Mouse (Mus musculus): ENCODE measurements around the gene Prune2. TPM values are rescaled to one million over a fixed set of nuclear protein-coding genes. Genes with fewer than 3 reads are reported as not detected.

Prune2 gene
- total and polyA plus RNA-seq, 3 experiments, result not detected

DNA sequence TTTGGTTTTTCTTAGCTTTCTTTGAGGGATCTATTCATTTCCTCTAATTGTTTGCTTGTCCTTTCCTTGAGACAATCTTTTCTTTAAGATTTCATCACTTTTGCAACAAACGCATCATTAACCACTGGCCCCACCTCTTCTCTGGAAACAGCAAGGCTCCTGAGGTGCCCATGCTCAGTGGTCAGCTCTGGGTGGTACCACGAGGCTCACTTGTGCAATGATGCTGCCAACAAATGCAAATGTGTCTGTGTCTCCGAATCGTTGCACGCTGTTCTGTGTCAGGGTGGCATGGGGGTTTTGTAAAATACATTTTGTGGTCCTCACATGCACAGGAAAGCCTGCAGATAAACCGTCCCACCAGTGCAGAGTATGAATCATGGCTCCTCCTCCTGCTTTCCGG is 194.1 kb downstream of the Prune2 start:
- Histone ChIP-seq H3K9ac (ENCODE audit: control insufficient read depth, low read depth, low read length, poor library complexity, severe bottlenecking) (no peak overlapping the region), H3K9me3 (replicated peaks; ENCODE audit: insufficient read depth, low read length) (no peaks in the 10 kb centered on the region), H3K79me2 (ENCODE audit: control insufficient read depth, insufficient read depth, low read length, poor library complexity) (no peaks in the 10 kb centered on the region), H3K27me3 (ENCODE audit: control insufficient read depth in 1 of 2, insufficient read depth in 2 of 2, low read length in 2 of 2) (no peaks in the 10 kb centered on the region), H3K27ac (ENCODE audit: control insufficient read depth, low read depth, low read length) (no peak overlapping the region), H3K4me1 (ENCODE audit: control insufficient read depth in 1 of 2, insufficient read depth in 2 of 2, low read length in 2 of 2) (no peaks in the 10 kb centered on the region), H3K36me3 (ENCODE audit: control insufficient read depth in 1 of 2, insufficient read depth in 2 of 2, low read length in 2 of 2) (no peaks in the 10 kb centered on the region), H3K4me3 (ENCODE audit: control insufficient read depth in 1 of 2, insufficient read depth in 1 of 2, low read depth in 2 of 2, low read length in 2 of 2) (no peak overlapping the region)
- DNase-seq (ENCODE audit: low read depth, low spot score), result no peak
- TF ChIP-seq GABPA (IDR thresholded peaks at IDR 0.05; ENCODE audit: low read depth, low read length) (no peak), POLR2AphosphoS2 (IDR thresholded peaks at IDR 0.05; ENCODE audit: low read length) (no peak), BHLHE40 (IDR thresholded peaks at IDR 0.05; ENCODE audit: borderline replicate concordance, low read depth, low read length) (no peak), MYC (IDR thresholded peaks at IDR 0.05; ENCODE audit: low read depth, low read length) (no peak), NRF1 (IDR thresholded peaks at IDR 0.05; ENCODE audit: insufficient read depth, low read depth, low read length, poor library complexity, severe bottlenecking) (no peak), TCF12 (IDR thresholded peaks at IDR 0.05; ENCODE audit: low read depth, low read length) (no peak), CHD1 (IDR thresholded peaks at IDR 0.05; ENCODE audit: low read depth, low read length) (no peak), USF1 (IDR thresholded peaks at IDR 0.05; ENCODE audit: low read depth, low read length) (no peak), MYB (IDR thresholded peaks at IDR 0.05; ENCODE audit: low read depth, low read length) (no peak), ETS1 (IDR thresholded peaks at IDR 0.05; ENCODE audit: low read depth, low read length) (no peak), JUND (IDR thresholded peaks at IDR 0.05; ENCODE audit: low read depth, low read length) (no peak), TAL1 (IDR thresholded peaks at IDR 0.05; ENCODE audit: low read length) (no peak), KAT2A (conservative IDR thresholded peaks at IDR 0.05; ENCODE audit: low read depth, low read length) (no peak)

DNA sequence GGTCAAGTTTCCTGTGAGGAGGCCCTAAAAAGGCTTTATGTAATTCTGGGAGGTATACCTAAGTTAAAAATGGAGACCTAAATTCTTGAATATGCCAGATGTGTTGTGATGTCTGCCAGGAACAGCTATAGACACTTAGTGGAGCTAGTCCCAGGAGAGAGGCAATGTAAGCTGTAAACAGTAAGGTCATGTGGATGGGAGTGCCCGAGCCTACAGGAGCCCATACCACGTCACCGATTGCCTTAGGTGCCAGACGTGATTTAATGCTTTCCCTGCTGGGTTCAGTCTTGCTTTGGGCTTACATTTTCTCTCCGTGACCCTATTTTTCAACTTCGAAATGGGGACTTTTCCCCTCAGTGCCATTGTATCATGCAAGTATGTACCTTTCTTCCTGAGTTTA is 195.9 kb downstream of the Prune2 start:
- H3K79me2 ChIP-seq (ENCODE audit: control insufficient read depth, insufficient read depth, low read length, poor library complexity), result no peaks in the 10 kb centered on the region
- no peaks in the 10 kb centered on the region for H3K36me3 ChIP-seq (ENCODE audit: control insufficient read depth in 1 of 2, insufficient read depth in 2 of 2, low read length in 2 of 2)
- H3K9ac ChIP-seq (ENCODE audit: control insufficient read depth, low read depth, low read length, poor library complexity, severe bottlenecking), result no peak overlapping the region
- H3K9me3 ChIP-seq (replicated peaks; ENCODE audit: insufficient read depth, low read length), result no peaks in the 10 kb centered on the region
- H3K4me3 ChIP-seq (ENCODE audit: control insufficient read depth in 1 of 2, insufficient read depth in 1 of 2, low read depth in 2 of 2, low read length in 2 of 2), result no peak overlapping the region
- H3K4me1 ChIP-seq (ENCODE audit: control insufficient read depth in 1 of 2, insufficient read depth in 2 of 2, low read length in 2 of 2), result no peaks in the 10 kb centered on the region
- TF ChIP-seq MYB (IDR thresholded peaks at IDR 0.05; ENCODE audit: low read depth, low read length) (no peak), TAL1 (IDR thresholded peaks at IDR 0.05; ENCODE audit: low read length) (no peak), POLR2AphosphoS5 (IDR thresholded peaks at IDR 0.05; ENCODE audit: borderline replicate concordance, low read depth, low read length) (no peak), CHD1 (IDR thresholded peaks at IDR 0.05; ENCODE audit: low read depth, low read length) (no peak), MAX (IDR thresholded peaks at IDR 0.05; ENCODE audit: low read length) (no peak), ETS1 (IDR thresholded peaks at IDR 0.05; ENCODE audit: low read depth, low read length) (no peak), KAT2A (conservative IDR thresholded peaks at IDR 0.05; ENCODE audit: low read depth, low read length) (no peak), CTCF (IDR thresholded peaks at IDR 0.05 in 2 of 3, conservative IDR thresholded peaks at IDR 0.05 in 1 of 3; ENCODE audit: control insufficient read depth in 1 of 3, insufficient read depth in 1 of 3, low read depth in 2 of 3, low read length in 3 of 3, poor library complexity in 1 of 3, severe bottlenecking in 1 of 3) (no peak), POLR2AphosphoS2 (IDR thresholded peaks at IDR 0.05; ENCODE audit: low read length) (no peak), TCF12 (IDR thresholded peaks at IDR 0.05; ENCODE audit: low read depth, low read length) (no peak), E2F4 (IDR thresholded peaks at IDR 0.05; ENCODE audit: borderline replicate concordance, low read depth, low read length) (no peak), EP300 (IDR thresholded peaks at IDR 0.05; ENCODE audit: low read depth in 1 of 2, low read length in 2 of 2) (no peak), RCOR1 (IDR thresholded peaks at IDR 0.05; ENCODE audit: low read depth, low read length) (no peak)
- no peak for DNase-seq (ENCODE audit: low read depth, low spot score)
- H3K27ac ChIP-seq (ENCODE audit: control insufficient read depth, low read depth, low read length), result no peak overlapping the region
- no peaks in the 10 kb centered on the region for H3K27me3 ChIP-seq (ENCODE audit: control insufficient read depth in 1 of 2, insufficient read depth in 2 of 2, low read length in 2 of 2)

Data from MEL (cell line).